Mouse (Mus musculus) embryonic facial prominence, embryonic 10.5 days (tissue): ENCODE data around the gene Sphkap. TPM values are rescaled to one million over a fixed set of nuclear protein-coding genes. Genes with fewer than 3 reads are reported as not detected.

ENCODE experiments used
- DNase-seq: peaks from one replicate; pipeline ENCODE4 v3.0.0-alpha.2; 2017; ENCODE audit warnings: low spot score
- H3K27ac ChIP-seq: fragments of 300-500 bp; sonication (generic); replicated peaks from 2 replicates; pipeline ENCODE4 v1.5.1; 2016; ENCODE audit warnings: mild to moderate bottlenecking
- H3K27me3 ChIP-seq: fragments of 300-500 bp; sonication (generic); replicated peaks from 2 replicates; pipeline ENCODE4 v1.6.1; 2016; ENCODE audit warnings: low read depth, mild to moderate bottlenecking; ENCODE audit not compliant: poor library complexity, severe bottlenecking
- H3K36me3 ChIP-seq: fragments of 300-500 bp; sonication (generic); replicated peaks from 2 replicates; pipeline ENCODE4 v1.6.1; 2016; ENCODE audit warnings: mild to moderate bottlenecking, moderate library complexity
- H3K4me1 ChIP-seq: fragments of 300-500 bp; sonication (generic); 2 replicates; pipeline ENCODE4 v1.6.1; 2016
- H3K4me3 ChIP-seq: fragments of 300-500 bp; sonication (generic); 2 replicates; pipeline ENCODE4 v1.5.1; 2016; ENCODE audit warnings: mild to moderate bottlenecking, moderate library complexity
- H3K9me3 ChIP-seq: fragments of 300-500 bp; sonication (generic); 2 replicates; pipeline ENCODE4 v1.6.1; 2016; ENCODE audit warnings: mild to moderate bottlenecking
- WGBS: fragments of 180-500 bp; shearing (Covaris S2); methylation state at CpG from one replicate; pipeline ENCODE4 v1.1.7; 2016; 5-methylcytosine and 5-hydroxymethylcytosine counted together
- polyA plus RNA-seq: library from polyadenylated mRNA; unstranded; fragments of >200 nt; fragmentation: Nextera tagmentation; extraction: Ambion mirVana; gene quantifications from 2 replicates; pipeline ENCODE4 v1.2.1, GENCODE M21; 2016

Sphkap gene
- 0.39 and 0.56 TPM in 2 replicates for polyA plus RNA-seq

DNA sequence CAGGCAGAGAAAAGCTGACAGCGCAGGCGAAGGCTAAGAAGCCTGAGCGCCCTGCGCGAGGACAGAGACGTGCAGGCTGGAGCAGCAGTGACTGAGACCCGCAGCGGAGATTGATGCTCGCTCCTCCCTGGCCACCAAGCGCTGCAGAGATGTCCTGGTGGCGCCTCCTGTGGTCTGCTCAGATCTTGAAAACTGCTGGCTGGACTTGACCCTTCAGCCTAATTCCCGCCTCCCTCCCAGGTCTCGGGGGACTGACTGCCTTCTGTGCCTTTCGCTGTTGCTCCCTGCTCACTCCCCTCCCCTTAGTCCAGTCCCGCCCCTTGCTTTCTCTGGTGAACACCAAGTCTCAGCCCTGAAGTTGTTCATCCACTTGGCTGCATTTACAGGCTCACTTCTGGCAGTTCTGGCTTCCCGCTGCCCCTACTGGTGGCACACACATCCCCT lies at the start of gene Sphkap:
Gene Sphkap, minus strand, starts transcription at position 180 of the 444 bp plus-strand sequence.
- Histone ChIP-seq H3K36me3 (no peaks in the 10 kb centered on the region), H3K27ac (0 out of 2 replicates have a peak within 1 kb of the TSS, but pooled peaks have one; percentile 44), H3K4me1 (peaks cover 11% of the 10 kb centered on the region), H3K9me3 (no peaks in the 10 kb centered on the region), H3K27me3 (peaks cover 26% of the 10 kb centered on the region), H3K4me3 (peak within 1 kb of the TSS; percentile 62)
- WGBS = under 1% methylated on average over 16 of the region's 16 CpGs
- DNase-seq = peak; percentile 71

DNA sequence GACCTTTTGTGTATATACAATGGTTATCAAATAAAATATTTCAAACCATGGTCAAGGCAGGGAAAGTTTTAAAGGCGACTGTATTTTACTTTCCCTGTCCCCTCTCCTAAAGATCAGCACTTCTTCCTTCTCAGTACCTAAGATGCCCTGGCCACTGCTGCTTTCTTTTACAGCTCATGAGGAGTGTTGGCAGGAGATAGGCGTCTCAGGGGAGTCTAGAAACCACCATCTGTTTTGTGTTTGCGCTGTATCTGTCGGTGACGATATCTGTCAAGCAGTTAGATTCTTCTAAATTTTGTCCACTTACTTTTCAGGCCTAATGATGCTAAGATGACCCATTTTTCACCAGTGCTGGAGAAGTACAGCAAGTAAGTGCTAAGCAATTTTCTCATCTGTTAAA lies 43.3 kb upstream of the Sphkap start:
- 62% methylated on average over 5 of the region's 5 CpGs for WGBS
- no peak overlapping the region for H3K27ac ChIP-seq
- H3K36me3 ChIP-seq = no peaks in the 10 kb centered on the region
- DNase-seq = no peak
- no peaks in the 10 kb centered on the region for H3K4me1 ChIP-seq
- no peaks in the 10 kb centered on the region for H3K27me3 ChIP-seq
- no peaks in the 10 kb centered on the region for H3K9me3 ChIP-seq
- H3K4me3 ChIP-seq = no peak overlapping the region

DNA sequence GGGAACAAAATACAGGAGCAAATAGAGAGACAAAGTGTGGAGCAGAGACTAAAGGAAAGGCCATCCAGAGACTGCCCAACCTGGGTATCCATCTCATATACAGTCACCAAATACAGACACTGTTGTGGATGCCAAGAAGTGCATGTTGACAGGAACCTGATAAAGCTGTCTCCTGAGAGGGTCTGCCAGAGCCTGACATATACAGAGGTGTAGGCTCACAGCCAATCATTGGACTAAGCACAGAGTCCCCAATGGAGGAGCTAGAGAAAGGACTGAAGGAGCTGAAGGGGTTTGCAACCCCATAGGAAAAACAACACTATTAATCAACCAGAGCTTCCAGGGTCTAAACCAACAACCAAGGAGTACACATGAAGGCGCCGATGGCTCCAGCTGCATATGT lies 32.4 kb upstream of the Sphkap start:
- Histone ChIP-seq H3K4me3 (no peak overlapping the region), H3K4me1 (no peaks in the 10 kb centered on the region), H3K9me3 (no peaks in the 10 kb centered on the region), H3K27ac (no peak overlapping the region), H3K36me3 (no peaks in the 10 kb centered on the region), H3K27me3 (no peaks in the 10 kb centered on the region)
- WGBS = 96% methylated on average over 2 of the region's 2 CpGs
- no peak for DNase-seq

DNA sequence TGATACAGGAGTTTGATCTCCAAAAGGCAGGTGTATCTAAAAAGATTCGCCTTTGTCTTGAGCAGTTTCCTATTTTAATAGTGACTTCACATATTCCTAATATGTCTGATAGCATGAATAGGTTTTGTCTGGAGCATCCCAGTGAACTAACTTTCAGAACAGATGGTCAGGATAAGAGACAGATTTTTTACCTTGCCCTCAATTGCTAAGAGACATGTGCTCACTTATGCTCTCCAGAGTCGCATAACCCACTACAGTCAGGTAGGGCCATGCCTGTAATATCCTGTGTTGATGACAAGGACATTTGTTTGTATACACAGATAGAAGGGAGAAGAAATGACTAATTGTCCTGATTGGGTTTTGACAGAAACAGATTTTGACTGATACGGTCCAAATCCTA lies 25.9 kb upstream of the Sphkap start:
- Histone ChIP-seq H3K4me3 (no peak overlapping the region), H3K4me1 (no peaks in the 10 kb centered on the region), H3K36me3 (no peaks in the 10 kb centered on the region), H3K27me3 (no peaks in the 10 kb centered on the region), H3K9me3 (no peaks in the 10 kb centered on the region), H3K27ac (no peak overlapping the region)
- 93% methylated on average over 3 of the region's 3 CpGs for WGBS
- DNase-seq = no peak

DNA sequence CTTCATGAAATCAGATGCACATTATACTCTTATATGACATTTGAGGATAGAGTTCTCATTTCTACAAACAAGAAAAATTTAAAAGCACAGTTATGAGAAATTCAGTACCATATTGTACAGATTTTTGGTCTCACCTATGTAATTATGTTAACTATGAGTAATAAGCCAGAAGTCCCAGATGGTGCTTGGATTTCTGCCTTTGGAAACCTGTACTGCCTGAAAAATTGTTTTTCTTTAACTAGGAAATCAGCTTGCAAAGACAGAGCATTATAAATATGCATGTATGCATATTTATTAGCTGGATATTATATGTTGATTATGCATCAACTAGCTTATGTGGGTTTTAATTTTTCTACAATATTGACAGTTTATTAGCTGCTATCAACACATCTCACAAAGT lies 21.9 kb upstream of the Sphkap start:
- no peaks in the 10 kb centered on the region for H3K36me3 ChIP-seq
- no peaks in the 10 kb centered on the region for H3K4me1 ChIP-seq
- DNase-seq = no peak
- no peak overlapping the region for H3K4me3 ChIP-seq
- H3K27ac ChIP-seq = no peak overlapping the region
- no peaks in the 10 kb centered on the region for H3K9me3 ChIP-seq
- no peaks in the 10 kb centered on the region for H3K27me3 ChIP-seq

DNA sequence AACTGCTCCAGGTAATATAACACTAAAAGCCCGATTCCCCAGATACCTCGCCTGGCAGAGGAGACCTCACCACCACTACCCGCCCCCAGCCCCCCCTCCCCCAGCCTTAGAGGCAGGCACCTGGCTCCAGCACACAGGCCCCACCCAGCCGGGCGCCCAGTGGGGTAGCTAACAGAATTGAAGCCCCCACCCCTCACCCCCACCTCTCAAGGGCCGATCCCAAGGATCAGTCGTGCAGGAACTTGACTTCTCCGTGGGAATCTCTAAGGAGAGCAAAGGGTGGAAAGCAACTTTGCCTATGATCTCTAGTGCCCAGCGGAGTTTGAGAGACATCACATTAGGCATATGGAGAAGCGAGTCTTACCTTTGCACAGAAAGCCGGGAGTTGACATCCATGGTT lies 384 bp downstream of the Sphkap start:
- DNase-seq = no peak
- WGBS = 4% methylated on average over 11 of the region's 11 CpGs

DNA sequence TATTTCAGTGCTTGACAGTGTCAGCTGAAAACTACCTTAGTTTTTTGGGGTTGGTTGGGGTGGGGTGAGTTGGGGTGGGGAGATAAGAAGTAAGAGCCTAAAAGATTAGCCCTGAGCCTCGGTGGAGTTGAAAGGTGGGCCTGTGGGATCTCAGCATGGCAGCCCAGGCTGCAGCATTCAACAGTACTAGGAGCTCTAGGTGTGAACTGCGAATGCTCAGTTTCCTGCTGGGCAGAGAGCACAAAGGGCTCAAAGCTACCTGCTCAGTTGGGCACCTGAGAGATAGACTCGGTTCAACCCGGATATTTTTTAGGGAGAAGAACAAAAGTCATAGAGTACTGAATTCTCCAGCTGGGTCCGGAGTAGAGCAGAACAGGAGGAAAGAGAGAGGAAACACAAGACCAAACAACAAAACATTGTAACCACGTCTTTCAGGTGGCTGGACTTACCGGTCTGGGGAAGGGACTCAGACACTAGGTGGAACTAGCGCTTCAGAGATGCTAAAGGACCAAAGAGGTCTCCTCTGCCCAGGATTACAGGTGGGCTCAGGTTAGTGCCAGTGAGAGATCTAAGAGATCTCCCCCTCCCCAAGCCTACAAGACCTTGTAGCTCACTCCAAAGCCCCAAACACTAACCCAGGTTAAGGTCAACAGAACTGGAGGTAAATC lies 984 bp downstream of the Sphkap start:
- Histone ChIP-seq H3K27ac (no peak overlapping the region), H3K9me3 (no peaks in the 10 kb centered on the region), H3K4me1 (peaks cover 11% of the 10 kb centered on the region), H3K4me3 (peak overlapping the region; percentile 62), H3K27me3 (peaks cover 26% of the 10 kb centered on the region), H3K36me3 (no peaks in the 10 kb centered on the region)
- peak; percentile 8 for DNase-seq
- 5% methylated on average over 8 of the region's 8 CpGs for WGBS

More for the DNA sequence above, 384 bp downstream of the Sphkap start:
- H3K9me3 ChIP-seq = no peaks in the 10 kb centered on the region
- 0 out of 2 replicates have a peak overlapping the region, but pooled peaks have one; percentile 44 for H3K27ac ChIP-seq
- H3K4me3 ChIP-seq = peak overlapping the region; percentile 62
- H3K36me3 ChIP-seq = no peaks in the 10 kb centered on the region
- peaks cover 26% of the 10 kb centered on the region for H3K27me3 ChIP-seq
- peaks cover 11% of the 10 kb centered on the region for H3K4me1 ChIP-seq

DNA sequence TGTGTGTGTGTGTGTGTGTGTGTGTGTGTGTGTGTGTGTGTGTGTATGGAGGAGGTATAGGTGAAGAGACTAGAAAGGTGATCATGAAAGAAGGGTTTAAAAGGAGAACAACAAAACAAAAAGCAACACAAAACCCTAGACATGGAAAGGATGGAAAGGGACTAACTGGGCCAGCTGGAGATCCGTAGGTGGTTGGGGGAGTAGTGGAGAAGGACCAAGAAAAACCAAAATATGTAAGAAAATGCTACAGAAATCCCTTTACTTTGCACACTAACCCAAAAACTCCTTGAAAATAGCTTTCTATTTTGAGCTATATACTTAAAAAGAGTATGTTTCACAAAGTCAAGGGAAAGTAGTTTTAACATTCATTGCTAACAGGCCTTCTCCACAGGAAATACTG lies 6.9 kb downstream of the Sphkap start:
- Histone ChIP-seq H3K27me3 (peaks cover under 1% of the 10 kb centered on the region; the same call in 1 of the 2 replicates), H3K9me3 (no peaks in the 10 kb centered on the region), H3K36me3 (no peaks in the 10 kb centered on the region), H3K4me3 (no peak overlapping the region), H3K4me1 (no peaks in the 10 kb centered on the region), H3K27ac (no peak overlapping the region)
- WGBS = 84% methylated on average over 1 of the region's 1 CpGs
- DNase-seq = no peak

DNA sequence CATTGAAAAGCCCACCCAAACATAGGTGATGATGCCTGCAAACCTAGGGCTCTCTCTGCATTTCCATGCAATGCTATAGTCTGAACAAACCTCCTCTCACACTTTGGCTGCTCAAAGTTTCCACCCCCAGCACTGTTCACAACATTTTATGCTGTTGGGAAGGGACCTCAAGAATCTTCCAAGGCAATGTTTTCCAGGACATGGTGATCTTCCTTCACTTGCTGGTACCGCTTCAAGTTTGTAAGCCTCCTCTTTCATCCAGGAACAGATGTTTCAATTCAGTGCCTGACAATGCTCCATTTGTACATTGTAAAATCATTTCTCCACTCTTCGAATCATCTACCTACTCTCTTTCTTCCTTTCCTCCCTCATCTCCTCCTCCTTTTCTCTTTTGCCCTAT lies 11.7 kb downstream of the Sphkap start:
- H3K4me3 ChIP-seq = no peak overlapping the region
- no peaks in the 10 kb centered on the region for H3K36me3 ChIP-seq
- WGBS = 95% methylated on average over 2 of the region's 2 CpGs
- no peak for DNase-seq
- no peaks in the 10 kb centered on the region; the same call in 1 of the 2 replicates for H3K4me1 ChIP-seq
- H3K27me3 ChIP-seq = no peaks in the 10 kb centered on the region
- H3K27ac ChIP-seq = no peak overlapping the region
- H3K9me3 ChIP-seq = no peaks in the 10 kb centered on the region

DNA sequence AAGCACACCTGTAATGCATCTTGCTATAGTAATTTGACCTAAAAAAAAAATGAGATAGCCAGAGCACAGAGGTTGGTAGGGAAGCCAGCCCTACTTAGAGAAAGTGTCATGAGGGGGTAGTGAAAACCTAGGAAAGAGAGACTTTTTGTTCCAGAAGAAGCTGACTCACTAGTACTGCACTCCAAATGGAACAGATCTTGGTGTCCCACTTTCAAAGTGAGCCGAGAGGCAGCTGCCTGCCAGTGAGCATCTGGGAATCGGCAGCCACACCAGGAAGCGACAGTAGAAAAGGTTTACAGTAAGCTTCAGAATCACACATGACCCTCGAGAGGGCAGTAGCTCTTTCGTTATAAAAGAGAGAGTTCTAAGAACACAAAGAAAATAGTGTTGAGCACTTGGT lies 12.4 kb downstream of the Sphkap start:
- H3K27ac ChIP-seq = no peak overlapping the region
- H3K4me1 ChIP-seq = no peaks in the 10 kb centered on the region; the same call in 1 of the 2 replicates
- H3K27me3 ChIP-seq = no peaks in the 10 kb centered on the region
- H3K36me3 ChIP-seq = no peaks in the 10 kb centered on the region
- H3K4me3 ChIP-seq = no peak overlapping the region
- no peaks in the 10 kb centered on the region for H3K9me3 ChIP-seq
- DNase-seq = no peak
- WGBS = 85% methylated on average over 5 of the region's 5 CpGs

DNA sequence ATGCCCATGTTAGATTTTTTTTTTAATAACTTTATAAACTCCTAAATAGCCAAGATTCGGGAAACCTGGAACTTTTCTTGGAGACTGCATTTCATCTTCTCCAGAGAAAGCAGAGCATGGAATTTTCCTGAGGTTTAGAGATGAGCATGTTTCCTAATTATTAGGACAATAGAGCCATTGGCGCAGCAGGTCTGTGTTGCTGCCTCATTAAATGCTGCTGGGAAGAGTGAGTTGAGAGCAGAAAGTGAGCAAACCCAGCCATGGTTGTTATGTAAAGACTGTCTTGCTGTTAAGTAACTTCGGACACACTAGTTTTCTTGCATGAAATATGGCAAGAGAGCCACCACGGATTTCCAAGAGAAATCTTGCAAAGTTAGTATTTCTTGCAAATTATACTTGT lies 18.6 kb downstream of the Sphkap start:
- no peaks in the 10 kb centered on the region for H3K36me3 ChIP-seq
- DNase-seq = no peak
- H3K27ac ChIP-seq = no peak overlapping the region
- no peak overlapping the region for H3K4me3 ChIP-seq
- WGBS = 76% methylated on average over 4 of the region's 4 CpGs
- H3K9me3 ChIP-seq = no peaks in the 10 kb centered on the region
- H3K27me3 ChIP-seq = no peaks in the 10 kb centered on the region
- H3K4me1 ChIP-seq = no peaks in the 10 kb centered on the region; the same call in 1 of the 2 replicates

DNA sequence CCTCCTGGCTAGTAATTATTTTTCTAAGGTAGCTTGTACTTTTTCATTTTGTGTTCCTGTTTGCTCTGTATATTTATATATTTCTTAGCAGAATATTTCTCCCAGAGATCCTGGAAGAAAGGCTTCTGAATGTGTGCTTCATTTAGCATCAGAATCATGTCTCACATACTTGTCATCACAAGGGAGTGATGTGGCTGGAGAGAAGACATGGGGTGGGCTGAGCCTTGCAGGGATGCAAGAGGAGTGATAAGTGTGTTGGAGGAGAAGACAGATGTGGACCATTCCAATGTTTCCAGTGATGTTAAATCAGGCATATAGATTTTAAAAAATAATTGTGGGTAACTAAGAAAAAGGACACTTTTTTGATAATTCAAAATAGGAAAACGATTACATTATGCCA lies 30.6 kb downstream of the Sphkap start:
- Histone ChIP-seq H3K27ac (no peak overlapping the region), H3K36me3 (no peaks in the 10 kb centered on the region), H3K27me3 (no peaks in the 10 kb centered on the region), H3K9me3 (no peaks in the 10 kb centered on the region), H3K4me3 (no peak overlapping the region), H3K4me1 (no peaks in the 10 kb centered on the region)
- DNase-seq = no peak
- 80% methylated on average over 1 of the region's 1 CpGs for WGBS

DNA sequence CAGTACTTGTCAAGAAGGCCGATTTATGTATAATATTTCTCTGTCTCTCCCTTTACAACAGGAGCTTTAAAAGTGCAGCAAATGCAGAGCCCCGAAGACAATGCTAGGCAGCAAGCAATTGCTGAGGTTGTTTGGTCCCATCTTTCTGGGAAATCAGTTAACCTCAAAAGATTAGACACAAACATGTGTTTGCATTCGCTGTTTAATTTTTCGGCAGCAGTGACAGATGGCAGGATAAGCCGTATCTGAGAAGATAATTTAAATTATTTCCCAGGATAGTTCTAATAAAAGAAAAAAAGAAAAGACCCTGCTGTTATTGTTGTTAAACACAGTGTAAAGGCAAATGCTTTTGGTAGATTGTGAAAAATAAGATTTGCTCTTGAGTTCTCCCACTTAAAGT lies 41.5 kb downstream of the Sphkap start:
- Histone ChIP-seq H3K27me3 (no peaks in the 10 kb centered on the region), H3K36me3 (no peaks in the 10 kb centered on the region), H3K4me3 (no peak overlapping the region), H3K27ac (no peak overlapping the region), H3K4me1 (no peaks in the 10 kb centered on the region), H3K9me3 (no peaks in the 10 kb centered on the region)
- WGBS = 91% methylated on average over 5 of the region's 5 CpGs
- no peak for DNase-seq
